Mouse (Mus musculus): ENCODE measurements around the gene Oscp1.
A peak's percentile ranks its signal among the peaks of the same experiment; 100 is the strongest.

Gene Oscp1

GRCm38 (mm10) chr4:126058134-126058996 is at the start of gene Oscp1:
Oscp1 (plus strand) TSS chr4:126058565.
- DNase-seq (ENCODE audit: low read depth): peak; percentile 89

- DNase-seq (ENCODE audit: low read depth): no peak
Observed at GRCm38 (mm10) chr4:126017676-126018332, 40.6 kb upstream of the Oscp1 start.

GRCm38 (mm10) chr4:126018966-126019538 is 39.3 kb upstream of the Oscp1 start:
- DNase-seq (ENCODE audit: low read depth): peak; percentile 17

GRCm38 (mm10) chr4:126024303-126024900 is 34.0 kb upstream of the Oscp1 start, which contains the start of gene Csf3r:
Csf3r (plus strand) TSS chr4:126024550.
- no peak for DNase-seq (ENCODE audit: low read depth)

GRCm38 (mm10) chr4:126025801-126026200 is 32.6 kb upstream of the Oscp1 start:
- DNase-seq (ENCODE audit: low read depth): no peak

GRCm38 (mm10) chr4:126027980-126028379 is 30.4 kb upstream of the Oscp1 start:
- no peak for DNase-seq (ENCODE audit: low read depth)

GRCm38 (mm10) chr4:126029042-126029441 is 29.3 kb upstream of the Oscp1 start:
- no peak for DNase-seq (ENCODE audit: low read depth)

GRCm38 (mm10) chr4:126030705-126031104 is 27.7 kb upstream of the Oscp1 start:
- DNase-seq (ENCODE audit: low read depth): no peak

GRCm38 (mm10) chr4:126035413-126035812 is 23.0 kb upstream of the Oscp1 start:
- no peak for DNase-seq (ENCODE audit: low read depth)

GRCm38 (mm10) chr4:126046851-126047585 is 11.3 kb upstream of the Oscp1 start, which contains the start of gene Mrps15:
Mrps15 (plus strand) TSS chr4:126046925.
- DNase-seq (ENCODE audit: low read depth): peak; percentile 88

- no peak for DNase-seq (ENCODE audit: low read depth)
Observed at GRCm38 (mm10) chr4:126051617-126052016, 6.7 kb upstream of the Oscp1 start.

- DNase-seq (ENCODE audit: low read depth): no peak
Observed at GRCm38 (mm10) chr4:126057207-126058133, 895 bp upstream of the Oscp1 start.

- no peak for DNase-seq (ENCODE audit: low read depth)
Observed at GRCm38 (mm10) chr4:126058997-126059362, 615 bp downstream of the Oscp1 start.

GRCm38 (mm10) chr4:126062856-126063255 is 4.5 kb downstream of the Oscp1 start:
- peak; percentile 46 for DNase-seq (ENCODE audit: low read depth)

GRCm38 (mm10) chr4:126065241-126065640 is 6.9 kb downstream of the Oscp1 start:
- no peak for DNase-seq (ENCODE audit: low read depth)

- no peak for DNase-seq (ENCODE audit: low read depth)
Observed at GRCm38 (mm10) chr4:126067401-126068077, 9.2 kb downstream of the Oscp1 start.

- no peak for DNase-seq (ENCODE audit: low read depth)
Observed at GRCm38 (mm10) chr4:126068842-126069241, 10.5 kb downstream of the Oscp1 start.

GRCm38 (mm10) chr4:126077833-126078232 is 19.5 kb downstream of the Oscp1 start:
- no peak for DNase-seq (ENCODE audit: low read depth)

- DNase-seq (ENCODE audit: low read depth): no peak
Observed at GRCm38 (mm10) chr4:126079266-126079665, 20.9 kb downstream of the Oscp1 start.

GRCm38 (mm10) chr4:126081601-126082000 is 23.2 kb downstream of the Oscp1 start:
- DNase-seq (ENCODE audit: low read depth): no peak
